Mouse (Mus musculus) limb, embryonic 12.5 days (tissue): ENCODE data around the gene Olfr15. TPM values are rescaled to one million over a fixed set of nuclear protein-coding genes. Genes with fewer than 3 reads are reported as not detected.
"Not testable (repeated sequence)": the region's sequence is repeated elsewhere in the genome, so short reads cannot be mapped to it uniquely, and the experiment has no call there.

ENCODE experiments used
- ATAC-seq: fragments of 200-750 bp; cut with Nextera tagmentation; 2 replicates; pipeline ENCODE4 v1.8.0; 2017; ENCODE audit warnings: low read depth, moderate TSS enrichment; ENCODE audit not compliant: insufficient number of reproducible peaks, insufficient read depth, low FRiP score, low TSS enrichment
- H3K27ac ChIP-seq: fragments of 300-500 bp; sonication (generic); 2 replicates; pipeline ENCODE4 v1.5.1; 2016; ENCODE audit warnings: mild to moderate bottlenecking, moderate library complexity
- H3K27me3 ChIP-seq: fragments of 300-500 bp; sonication (generic); 2 replicates; pipeline ENCODE4 v1.6.1; 2016; ENCODE audit warnings: mild to moderate bottlenecking, moderate library complexity
- H3K36me3 ChIP-seq: fragments of 300-500 bp; sonication (generic); 2 replicates; pipeline ENCODE4 v1.6.1; 2016; ENCODE audit warnings: mild to moderate bottlenecking, moderate library complexity
- H3K4me1 ChIP-seq: fragments of 300-500 bp; sonication (generic); replicated peaks from 2 replicates; pipeline ENCODE4 v1.6.1; 2016
- H3K4me2 ChIP-seq: fragments of 300-500 bp; sonication (generic); 2 replicates; pipeline ENCODE4 v1.6.1; 2016; ENCODE audit warnings: mild to moderate bottlenecking, moderate library complexity
- H3K4me3 ChIP-seq: fragments of 300-500 bp; sonication (generic); replicated peaks from 2 replicates; pipeline ENCODE4 v1.5.1; 2016; ENCODE audit warnings: mild to moderate bottlenecking
- H3K9ac ChIP-seq: fragments of 300-500 bp; sonication (generic); replicated peaks from 2 replicates; pipeline ENCODE4 v1.6.1; 2016; ENCODE audit warnings: mild to moderate bottlenecking, moderate library complexity
- H3K9me3 ChIP-seq: fragments of 300-500 bp; sonication (generic); 2 replicates; pipeline ENCODE4 v1.6.1; 2016; ENCODE audit warnings: mild to moderate bottlenecking, moderate library complexity
- WGBS: fragments of 180-500 bp; shearing (Covaris S2); methylation state at CpG from one replicate; pipeline ENCODE4 v1.1.7; 2016; 5-methylcytosine and 5-hydroxymethylcytosine counted together
- polyA plus RNA-seq: library from polyadenylated mRNA; unstranded; fragments of >200 nt; fragmentation: Nextera tagmentation; extraction: Ambion mirVana; gene quantifications from 2 replicates; pipeline ENCODE4 v1.2.1, GENCODE M21; 2016

Olfr15 gene
- polyA plus RNA-seq: not detected in 2 replicates

DNA sequence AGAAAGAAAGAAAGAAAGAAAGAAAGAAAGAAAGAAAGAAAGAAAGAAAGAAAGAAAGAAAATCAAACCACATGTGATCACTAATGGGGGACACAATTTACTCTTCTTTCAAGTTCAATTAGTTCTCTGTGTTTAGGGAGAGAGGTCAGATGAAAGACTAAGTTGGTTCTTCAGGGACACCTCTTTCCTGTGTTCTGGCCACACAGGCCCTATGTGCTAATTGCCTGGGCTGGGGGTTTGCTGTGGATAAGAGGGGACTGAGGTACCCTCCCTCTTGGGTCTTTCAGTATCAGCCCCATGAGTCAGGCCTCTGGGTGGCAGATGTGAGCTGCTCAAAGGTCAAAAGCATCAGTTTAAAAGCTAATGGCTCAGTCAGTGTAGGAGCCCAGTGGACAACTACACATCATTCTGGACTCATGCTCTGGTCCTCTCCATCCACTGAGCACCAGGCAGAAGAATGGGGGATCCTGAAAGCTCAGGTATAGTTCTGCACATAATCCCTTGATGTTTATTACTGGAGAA lies at the start of gene Olfr15:
Olfr15 (plus strand) TSS at position 291 of the 522 bp plus-strand sequence.
- Histone ChIP-seq H3K27ac (no peak within 1 kb of the TSS), H3K4me3 (no peak within 1 kb of the TSS)
- ATAC-seq: no peak

GRCm38 (mm10) chr16:3781237-3781636 lies 49.4 kb upstream of the Olfr15 start:
- H3K27ac ChIP-seq: no peak overlapping the region
- H3K4me2 ChIP-seq: no peak overlapping the region
- H3K4me1 ChIP-seq: no peaks in the 10 kb centered on the region
- H3K36me3 ChIP-seq: no peaks in the 10 kb centered on the region
- no peak overlapping the region for H3K4me3 ChIP-seq
- no peak for ATAC-seq
- H3K27me3 ChIP-seq: no peaks in the 10 kb centered on the region
- H3K9me3 ChIP-seq: no peaks in the 10 kb centered on the region
- H3K9ac ChIP-seq: no peak overlapping the region

More for the DNA sequence above, at the start of gene Olfr15:
- no peaks in the 10 kb centered on the region for H3K4me1 ChIP-seq
- no peaks in the 10 kb centered on the region for H3K36me3 ChIP-seq
- no peak within 1 kb of the TSS for H3K4me2 ChIP-seq
- H3K9me3 ChIP-seq: peaks cover 3% of the 10 kb centered on the region; the same call in 1 of the 2 replicates
- no peak within 1 kb of the TSS for H3K9ac ChIP-seq
- no peaks in the 10 kb centered on the region for H3K27me3 ChIP-seq

DNA sequence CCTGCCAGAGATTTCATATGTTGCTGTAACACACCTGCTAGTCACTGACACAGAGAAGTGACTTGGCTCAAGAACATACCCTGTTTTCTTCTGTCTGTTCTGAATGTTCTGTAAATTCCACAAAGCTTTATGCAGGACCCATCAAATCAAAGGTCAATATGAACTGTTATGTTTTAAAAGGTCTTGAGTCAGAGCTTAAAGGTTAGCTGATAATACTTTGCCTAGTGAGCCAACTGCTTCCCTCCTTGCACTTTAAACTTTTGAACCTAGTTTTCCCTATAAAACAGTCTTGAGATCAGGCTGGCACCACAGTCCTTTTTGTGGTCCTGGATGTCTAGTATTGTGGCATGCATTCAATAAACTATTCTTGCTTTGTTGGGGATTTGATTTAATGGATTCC lies 42.3 kb upstream of the Olfr15 start:
- Histone ChIP-seq H3K9ac (no peak overlapping the region), H3K27ac (no peak overlapping the region), H3K27me3 (no peaks in the 10 kb centered on the region)

DNA sequence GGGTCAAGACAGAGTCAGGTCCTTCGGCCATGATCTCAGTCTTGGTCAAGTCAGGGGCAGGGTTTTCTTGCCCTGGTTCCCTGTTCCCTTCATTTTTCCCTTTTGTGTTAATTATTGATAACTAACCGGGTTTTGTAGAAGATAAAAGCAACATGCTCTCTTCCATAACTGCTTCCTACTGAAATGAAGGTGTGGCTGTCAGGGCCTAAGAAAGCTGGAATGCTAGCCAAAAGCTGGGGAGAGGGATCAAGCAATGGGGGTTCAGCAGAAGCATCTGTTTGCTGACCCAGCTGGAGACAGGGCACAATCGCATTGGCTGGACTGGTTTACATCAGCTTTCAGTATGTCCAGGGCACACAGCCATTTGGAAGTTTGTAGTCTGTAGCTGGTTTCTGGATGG lies 22.5 kb upstream of the Olfr15 start:
- H3K36me3 ChIP-seq: no peaks in the 10 kb centered on the region
- no peak overlapping the region for H3K4me3 ChIP-seq
- H3K27me3 ChIP-seq: no peaks in the 10 kb centered on the region
- no peak overlapping the region for H3K27ac ChIP-seq
- H3K9me3 ChIP-seq: 0 out of 2 replicates have a peak, but pooled peaks cover 5% of the 10 kb centered on the region
- no peak overlapping the region for H3K4me2 ChIP-seq
- no peaks in the 10 kb centered on the region for H3K4me1 ChIP-seq
- 90% methylated on average over 3 of the region's 3 CpGs for WGBS
- ATAC-seq: no peak
- no peak overlapping the region for H3K9ac ChIP-seq

More for the DNA sequence above, 42.3 kb upstream of the Olfr15 start:
- no peak for ATAC-seq
- H3K9me3 ChIP-seq: no peaks in the 10 kb centered on the region
- H3K4me1 ChIP-seq: no peaks in the 10 kb centered on the region
- H3K4me3 ChIP-seq: no peak overlapping the region
- H3K36me3 ChIP-seq: no peaks in the 10 kb centered on the region
- H3K4me2 ChIP-seq: no peak overlapping the region

DNA sequence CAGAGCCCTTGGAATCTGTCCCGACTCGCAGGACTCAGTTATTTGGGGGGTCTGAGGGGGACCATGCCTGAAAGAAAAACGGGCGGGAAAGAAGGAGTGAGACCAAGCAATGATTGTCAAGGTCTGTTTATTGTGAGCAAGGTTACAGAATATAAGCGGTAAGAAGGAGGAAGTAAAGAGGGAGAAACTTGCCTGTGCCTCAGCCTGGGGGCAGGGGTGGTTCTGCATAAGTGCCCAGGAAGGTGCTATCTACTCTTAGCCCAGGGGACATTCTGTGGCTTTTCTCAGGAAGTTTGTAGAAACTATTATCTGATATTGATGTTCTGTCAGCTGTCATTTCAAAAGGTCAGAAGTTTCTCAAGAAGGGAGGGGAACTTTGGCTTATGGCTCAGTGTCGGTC lies 16.0 kb upstream of the Olfr15 start:
- not testable (repeated sequence) for H3K9me3 ChIP-seq, ATAC-seq, H3K9ac ChIP-seq, H3K27ac ChIP-seq, H3K4me3 ChIP-seq, H3K36me3 ChIP-seq, H3K4me1 ChIP-seq, H3K4me2 ChIP-seq, H3K27me3 ChIP-seq
- WGBS: 82% methylated on average over 6 of the region's 6 CpGs

DNA sequence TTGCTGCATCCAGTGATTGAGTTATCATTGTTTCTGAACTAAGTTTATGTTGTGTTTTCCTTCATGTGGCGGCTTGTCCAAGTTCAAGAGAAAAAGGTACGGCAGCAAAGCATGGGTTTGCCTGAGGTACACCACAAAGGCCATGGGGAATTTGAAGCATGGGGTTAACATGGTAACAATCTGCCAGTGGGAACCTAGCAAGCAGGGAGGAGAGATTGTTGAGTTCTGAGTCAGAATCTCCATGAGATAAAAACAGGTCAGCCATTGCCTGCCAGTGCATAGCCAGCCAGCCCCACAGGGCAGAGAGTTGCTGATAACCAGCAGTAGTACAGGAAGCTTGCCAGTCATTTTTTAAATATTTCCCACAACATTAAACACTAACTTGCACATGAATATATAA lies 10.5 kb upstream of the Olfr15 start:
- Histone ChIP-seq H3K27me3 (no peaks in the 10 kb centered on the region), H3K4me1 (no peaks in the 10 kb centered on the region), H3K27ac (no peak overlapping the region), H3K4me3 (no peak overlapping the region), H3K9me3 (no peaks in the 10 kb centered on the region), H3K9ac (no peak overlapping the region), H3K36me3 (no peaks in the 10 kb centered on the region), H3K4me2 (no peak overlapping the region)
- 93% methylated on average over 2 of the region's 2 CpGs for WGBS
- no peak for ATAC-seq

GRCm38 (mm10) chr16:3828021-3828420 lies 2.7 kb upstream of the Olfr15 start:
- ATAC-seq: no peak

DNA sequence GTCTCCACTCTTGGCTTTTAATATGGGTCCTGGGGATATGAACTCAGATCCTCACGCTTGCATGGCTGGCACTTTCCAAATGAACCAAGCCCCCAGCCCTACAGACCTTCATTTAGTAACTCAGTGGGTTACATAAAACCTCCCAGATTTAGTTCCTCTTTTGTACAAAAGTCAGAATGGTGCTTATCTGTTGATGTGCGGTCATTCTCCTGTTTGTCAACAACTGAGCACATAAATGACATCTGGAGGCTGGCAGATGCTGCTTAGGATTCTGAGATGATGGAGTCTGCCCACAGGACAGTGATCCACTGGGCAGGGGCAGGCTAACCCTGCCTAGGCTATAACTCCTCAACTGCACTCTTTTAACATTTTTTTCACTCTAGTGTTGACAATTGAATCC lies 951 bp upstream of the Olfr15 start:
- ATAC-seq: no peak
- H3K9me3 ChIP-seq: peaks cover 3% of the 10 kb centered on the region; the same call in 1 of the 2 replicates

More at GRCm38 (mm10) chr16:3828021-3828420, 2.7 kb upstream of the Olfr15 start:
- Histone ChIP-seq H3K4me3 (no peak overlapping the region), H3K4me2 (no peak overlapping the region), H3K4me1 (no peaks in the 10 kb centered on the region), H3K27ac (no peak overlapping the region), H3K36me3 (no peaks in the 10 kb centered on the region), H3K9me3 (peaks cover 3% of the 10 kb centered on the region; the same call in 1 of the 2 replicates), H3K9ac (no peak overlapping the region), H3K27me3 (no peaks in the 10 kb centered on the region)
- WGBS: 56% methylated on average over 3 of the region's 3 CpGs

DNA sequence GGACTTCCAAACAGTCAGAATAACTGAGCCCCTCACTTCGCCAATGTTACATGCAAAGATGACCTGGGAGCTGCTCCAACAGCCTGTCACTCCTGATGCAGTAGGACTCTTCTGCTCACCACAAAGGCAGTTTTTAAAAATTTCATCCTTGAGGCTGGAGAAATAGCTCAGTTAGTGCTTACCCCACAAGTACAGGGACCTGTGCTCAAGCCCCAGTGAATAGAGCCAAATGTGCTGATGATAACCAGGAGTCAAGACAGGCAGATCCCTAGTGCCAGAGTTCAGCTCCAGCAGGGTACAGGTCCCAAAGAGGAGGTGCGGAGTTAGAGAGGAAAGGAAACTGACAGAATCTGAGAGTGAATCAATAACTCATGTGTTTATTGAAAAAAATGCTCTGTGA lies 4.8 kb downstream of the Olfr15 start:
- no peak overlapping the region for H3K4me2 ChIP-seq
- no peaks in the 10 kb centered on the region for H3K36me3 ChIP-seq
- no peaks in the 10 kb centered on the region for H3K9me3 ChIP-seq
- no peak overlapping the region for H3K9ac ChIP-seq
- H3K27me3 ChIP-seq: peaks cover 10% of the 10 kb centered on the region; the same call in 1 of the 2 replicates
- H3K4me1 ChIP-seq: no peaks in the 10 kb centered on the region
- H3K27ac ChIP-seq: no peak overlapping the region
- ATAC-seq: no peak
- no peak overlapping the region for H3K4me3 ChIP-seq
- 79% methylated on average over 2 of the region's 2 CpGs for WGBS

More for the DNA sequence above, 951 bp upstream of the Olfr15 start:
- H3K4me3 ChIP-seq: no peak overlapping the region
- H3K36me3 ChIP-seq: no peaks in the 10 kb centered on the region
- H3K9ac ChIP-seq: no peak overlapping the region
- no peak overlapping the region for H3K27ac ChIP-seq
- no peaks in the 10 kb centered on the region for H3K27me3 ChIP-seq
- WGBS: 85% methylated on average over 2 of the region's 2 CpGs
- H3K4me2 ChIP-seq: no peak overlapping the region
- H3K4me1 ChIP-seq: no peaks in the 10 kb centered on the region

- no peaks in the 10 kb centered on the region for H3K4me1 ChIP-seq
- 63% methylated on average over 17 of the region's 17 CpGs for WGBS
- no peak overlapping the region for H3K27ac ChIP-seq
- no peak for ATAC-seq
- peaks cover 10% of the 10 kb centered on the region; the same call in 1 of the 2 replicates for H3K27me3 ChIP-seq
- no peaks in the 10 kb centered on the region for H3K36me3 ChIP-seq
- no peak overlapping the region for H3K4me2 ChIP-seq
- no peaks in the 10 kb centered on the region for H3K9me3 ChIP-seq
- no peak overlapping the region for H3K9ac ChIP-seq
- no peak overlapping the region for H3K4me3 ChIP-seq
Measured at GRCm38 (mm10) chr16:3839157-3839885, 8.6 kb downstream of the Olfr15 start.

- Histone ChIP-seq H3K9me3 (no peaks in the 10 kb centered on the region), H3K27me3 (peaks cover 10% of the 10 kb centered on the region; the same call in 1 of the 2 replicates), H3K4me3 (no peak overlapping the region), H3K36me3 (no peaks in the 10 kb centered on the region), H3K4me2 (no peak overlapping the region), H3K27ac (no peak overlapping the region), H3K4me1 (no peaks in the 10 kb centered on the region; the same call in 1 of the 2 replicates), H3K9ac (no peak overlapping the region)
- no peak for ATAC-seq
- 46% methylated on average over 4 of the region's 4 CpGs for WGBS
Measured at GRCm38 (mm10) chr16:3842989-3843388, 12.3 kb downstream of the Olfr15 start.
